Mouse (Mus musculus): ENCODE measurements around the gene Repin1.

DNA sequence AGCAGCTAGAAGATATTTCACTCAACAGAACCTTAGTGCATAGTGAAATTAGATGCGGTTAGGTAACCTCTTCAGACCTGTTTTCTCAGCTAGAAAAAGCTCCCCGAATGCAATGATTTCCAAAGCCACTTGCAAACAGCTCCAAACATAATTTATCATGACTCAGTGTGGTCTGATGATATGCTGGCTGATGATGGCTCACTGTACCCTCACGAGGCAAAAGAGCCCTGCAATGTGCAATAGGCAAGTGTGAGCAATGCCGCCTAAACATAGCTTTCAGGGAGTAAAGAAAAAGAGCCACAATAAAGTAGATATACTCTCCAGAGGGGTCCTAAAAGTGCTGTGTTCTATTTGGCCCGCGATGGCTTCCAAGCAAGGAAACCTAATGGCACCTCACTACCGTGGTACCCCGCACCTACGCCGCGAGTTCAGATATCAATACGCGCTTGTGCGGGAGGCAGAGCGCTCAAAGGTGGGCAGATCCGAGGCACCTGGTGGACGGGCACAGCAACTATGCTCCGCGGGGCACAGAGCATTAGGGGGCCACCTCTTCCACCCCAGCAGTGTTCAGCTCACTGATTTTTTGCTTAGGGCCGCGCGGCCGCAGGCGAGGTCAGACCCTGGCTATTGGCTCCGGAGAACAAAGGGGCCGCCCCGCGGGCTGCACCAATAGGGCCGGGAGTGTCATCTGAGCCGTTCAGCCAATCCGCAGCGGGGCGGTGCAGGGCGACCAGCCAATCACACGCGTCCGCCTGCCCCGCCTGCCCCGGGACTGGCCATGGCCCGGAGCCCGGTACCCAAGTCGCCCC lies 7.8 kb downstream of the Repin1 start, which contains the start of gene Zfp775:
- TF ChIP-seq CTCF (conservative IDR thresholded peaks at IDR 0.05; ENCODE audit: low read length) (no peak), NANOG (IDR thresholded peaks at IDR 0.05; ENCODE audit: borderline replicate concordance, low read length) (no peak), POU5F1 (IDR thresholded peaks at IDR 0.05; ENCODE audit: borderline replicate concordance, low read length) (no peak)

Measured in E14TG2a.4 (cell line).